Mouse (Mus musculus): ENCODE measurements around the gene Usp16. TPM values are rescaled to one million over a fixed set of nuclear protein-coding genes. Genes with fewer than 3 reads are reported as not detected.

The Usp16 gene
- 48.6 and 50.4 TPM in 2 replicates for polyA plus RNA-seq (2011; ENCODE audit: insufficient read depth, insufficient read length, low read depth, missing spikeins)

GRCm38 (mm10) chr16:87454419-87455179 is at the start of gene Usp16:
Gene Usp16 (plus strand): TSS chr16:87454703.
- no peak within 1 kb of the TSS for H3K27ac ChIP-seq (ENCODE audit: insufficient read depth, low read length)

DNA sequence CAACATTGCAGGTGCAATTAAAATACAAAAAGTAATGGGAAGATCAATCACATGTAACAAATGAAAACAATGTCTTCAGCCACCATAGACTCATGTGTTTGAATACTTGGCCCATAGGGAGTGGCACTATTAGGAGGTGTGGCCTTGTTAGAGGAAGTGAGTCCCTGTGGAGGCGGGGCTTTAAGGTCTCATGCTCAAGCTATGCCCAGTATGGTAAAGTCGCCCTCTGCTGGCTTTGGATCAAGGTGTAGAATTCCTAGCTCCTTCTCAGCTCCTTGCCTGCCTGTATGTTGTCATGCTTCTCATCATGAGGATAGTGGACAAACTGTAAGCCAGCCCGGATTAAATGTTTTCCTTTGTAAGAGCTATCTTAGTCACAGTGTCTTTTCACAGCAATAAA is 49.5 kb upstream of the Usp16 start:
- H3K9me3 ChIP-seq (replicated peaks; ENCODE audit: control insufficient read depth, insufficient read depth, low read length, poor library complexity, severe bottlenecking) = no peaks in the 10 kb centered on the region
- no peak for TF ChIP-seq POLR2A (IDR thresholded peaks at IDR 0.05; ENCODE audit: insufficient read depth, low read length)
- peak; percentile 34 for TF ChIP-seq CTCF (IDR thresholded peaks at IDR 0.05; ENCODE audit: low read depth, low read length)
- no peak overlapping the region for H3K27ac ChIP-seq (ENCODE audit: insufficient read depth, low read length)
- no peaks in the 10 kb centered on the region for H3K4me1 ChIP-seq (ENCODE audit: control insufficient read depth, insufficient read depth, low read length)
- H3K9ac ChIP-seq (ENCODE audit: low read depth, poor library complexity, severe bottlenecking) = no peak overlapping the region
- no peak overlapping the region for H3K4me3 ChIP-seq (ENCODE audit: low read depth, low read length)
- peaks cover 20% of the 10 kb centered on the region for H3K36me3 ChIP-seq (ENCODE audit: control insufficient read depth, insufficient read depth, low read length, poor library complexity, severe bottlenecking)
- no peaks in the 10 kb centered on the region for H3K27me3 ChIP-seq (ENCODE audit: control insufficient read depth, insufficient read depth, low read length, poor library complexity, severe bottlenecking)

More at GRCm38 (mm10) chr16:87454419-87455179, at the start of gene Usp16:
- Histone ChIP-seq H3K9ac (ENCODE audit: low read depth, poor library complexity, severe bottlenecking) (peak within 1 kb of the TSS; percentile 79), H3K4me1 (ENCODE audit: control insufficient read depth, insufficient read depth, low read length) (no peaks in the 10 kb centered on the region), H3K4me3 (ENCODE audit: low read depth, low read length) (peak within 1 kb of the TSS; percentile 82), H3K27me3 (ENCODE audit: control insufficient read depth, insufficient read depth, low read length, poor library complexity, severe bottlenecking) (no peaks in the 10 kb centered on the region), H3K9me3 (replicated peaks; ENCODE audit: control insufficient read depth, insufficient read depth, low read length, poor library complexity, severe bottlenecking) (no peaks in the 10 kb centered on the region), H3K36me3 (ENCODE audit: control insufficient read depth, insufficient read depth, low read length, poor library complexity, severe bottlenecking) (no peaks in the 10 kb centered on the region)
- TF ChIP-seq EP300 (IDR thresholded peaks at IDR 0.05; ENCODE audit: insufficient read depth, low read depth, low read length) (no peak), POLR2A (IDR thresholded peaks at IDR 0.05; ENCODE audit: insufficient read depth, low read length) (no peak), CTCF (IDR thresholded peaks at IDR 0.05; ENCODE audit: low read depth, low read length) (no peak)

DNA sequence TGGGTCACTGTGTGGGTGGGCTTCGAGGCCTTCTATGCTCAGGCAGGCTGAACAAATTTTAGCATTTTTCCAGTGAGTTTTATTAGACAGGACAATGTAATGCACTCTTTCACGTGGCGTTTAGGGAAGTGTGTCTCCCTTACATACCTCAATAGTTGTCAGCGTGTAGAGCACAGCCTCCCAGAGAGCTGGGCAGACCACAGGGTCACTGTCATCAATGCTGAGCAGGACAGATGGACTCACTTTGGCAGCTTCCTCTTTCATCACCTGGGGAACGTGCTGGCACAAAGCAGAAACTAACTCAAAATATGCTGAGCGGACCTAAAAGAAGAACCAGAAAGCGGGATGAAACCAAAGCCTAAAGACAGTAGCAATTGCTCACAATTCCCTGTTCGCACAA is 33.8 kb upstream of the Usp16 start:
- H3K9ac ChIP-seq (ENCODE audit: low read depth, poor library complexity, severe bottlenecking) = no peak overlapping the region
- peaks cover 44% of the 10 kb centered on the region for H3K36me3 ChIP-seq (ENCODE audit: control insufficient read depth, insufficient read depth, low read length, poor library complexity, severe bottlenecking)
- no peak overlapping the region for H3K4me3 ChIP-seq (ENCODE audit: low read depth, low read length)
- H3K4me1 ChIP-seq (ENCODE audit: control insufficient read depth, insufficient read depth, low read length) = no peaks in the 10 kb centered on the region
- TF ChIP-seq CTCF (IDR thresholded peaks at IDR 0.05; ENCODE audit: low read depth, low read length) (no peak), EP300 (IDR thresholded peaks at IDR 0.05; ENCODE audit: insufficient read depth, low read depth, low read length) (no peak), POLR2A (IDR thresholded peaks at IDR 0.05; ENCODE audit: insufficient read depth, low read length) (no peak)
- H3K27ac ChIP-seq (ENCODE audit: insufficient read depth, low read length) = no peak overlapping the region
- H3K9me3 ChIP-seq (replicated peaks; ENCODE audit: control insufficient read depth, insufficient read depth, low read length, poor library complexity, severe bottlenecking) = no peaks in the 10 kb centered on the region
- no peaks in the 10 kb centered on the region for H3K27me3 ChIP-seq (ENCODE audit: control insufficient read depth, insufficient read depth, low read length, poor library complexity, severe bottlenecking)

- no peak overlapping the region for H3K4me3 ChIP-seq (ENCODE audit: low read depth, low read length)
- no peak overlapping the region for H3K9ac ChIP-seq (ENCODE audit: low read depth, poor library complexity, severe bottlenecking)
- no peak overlapping the region for H3K27ac ChIP-seq (ENCODE audit: insufficient read depth, low read length)
- no peaks in the 10 kb centered on the region for H3K4me1 ChIP-seq (ENCODE audit: control insufficient read depth, insufficient read depth, low read length)
- TF ChIP-seq EP300 (IDR thresholded peaks at IDR 0.05; ENCODE audit: insufficient read depth, low read depth, low read length) = no peak
- TF ChIP-seq CTCF (IDR thresholded peaks at IDR 0.05; ENCODE audit: low read depth, low read length) = no peak
- no peak for TF ChIP-seq POLR2A (IDR thresholded peaks at IDR 0.05; ENCODE audit: insufficient read depth, low read length)
- H3K27me3 ChIP-seq (ENCODE audit: control insufficient read depth, insufficient read depth, low read length, poor library complexity, severe bottlenecking) = no peaks in the 10 kb centered on the region
- H3K9me3 ChIP-seq (replicated peaks; ENCODE audit: control insufficient read depth, insufficient read depth, low read length, poor library complexity, severe bottlenecking) = no peaks in the 10 kb centered on the region
- peaks cover 16% of the 10 kb centered on the region; the same call in 1 of the 2 replicates for H3K36me3 ChIP-seq (ENCODE audit: control insufficient read depth, insufficient read depth, low read length, poor library complexity, severe bottlenecking)
These were observed 27.0 kb upstream of the Usp16 start for GRCm38 (mm10) chr16:87427516-87427915.

DNA sequence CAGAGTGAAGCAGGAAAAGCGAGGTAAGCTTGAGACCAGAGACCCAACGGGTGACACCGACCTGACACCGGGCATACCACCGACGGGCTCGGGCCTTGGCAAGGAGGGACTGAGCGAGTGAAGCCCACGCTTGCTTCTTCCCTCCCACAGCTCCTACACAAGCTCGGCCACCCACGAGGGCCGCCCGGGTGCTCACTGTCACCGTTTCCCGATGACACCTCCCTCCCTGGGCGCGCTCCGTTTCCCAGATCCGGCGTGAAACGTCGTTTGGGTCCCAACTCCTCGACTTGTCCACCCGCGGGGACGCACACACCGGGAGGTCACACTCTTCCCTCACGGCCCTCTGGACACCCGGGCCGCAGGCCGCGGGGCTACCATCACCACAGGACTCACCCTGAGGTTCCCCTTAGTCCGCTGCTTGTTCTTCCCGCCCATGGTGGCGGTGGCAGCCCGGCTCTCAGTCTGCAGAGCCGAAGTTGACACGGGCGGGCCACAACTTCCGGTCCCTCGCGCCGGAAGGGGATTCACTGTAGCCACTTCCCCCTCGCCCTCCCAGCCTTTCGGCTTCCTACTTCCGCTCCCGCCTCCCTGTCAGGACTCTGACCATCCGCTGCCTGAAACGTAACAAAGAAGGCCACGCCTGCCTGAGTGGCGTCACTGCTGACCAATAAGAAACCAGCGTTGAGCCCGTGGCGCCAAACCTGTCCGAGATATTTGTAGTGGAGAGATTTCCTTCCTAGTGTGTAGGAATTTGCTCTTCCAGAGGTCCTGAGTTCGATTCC is 22.3 kb upstream of the Usp16 start, which contains the start of gene Ltn1:
Ltn1 (minus strand) TSS at position 580 of the 782 bp plus-strand sequence.
- Histone ChIP-seq H3K9me3 (replicated peaks; ENCODE audit: control insufficient read depth, insufficient read depth, low read length, poor library complexity, severe bottlenecking) (no peaks in the 10 kb centered on the region), H3K4me1 (ENCODE audit: control insufficient read depth, insufficient read depth, low read length) (no peaks in the 10 kb centered on the region), H3K9ac (ENCODE audit: low read depth, poor library complexity, severe bottlenecking) (peak within 1 kb of the TSS; percentile 71), H3K27me3 (ENCODE audit: control insufficient read depth, insufficient read depth, low read length, poor library complexity, severe bottlenecking) (no peaks in the 10 kb centered on the region), H3K36me3 (ENCODE audit: control insufficient read depth, insufficient read depth, low read length, poor library complexity, severe bottlenecking) (no peaks in the 10 kb centered on the region), H3K27ac (ENCODE audit: insufficient read depth, low read length) (no peak within 1 kb of the TSS), H3K4me3 (ENCODE audit: low read depth, low read length) (peak within 1 kb of the TSS; percentile 74)
- TF ChIP-seq EP300 (IDR thresholded peaks at IDR 0.05; ENCODE audit: insufficient read depth, low read depth, low read length) (no peak), POLR2A (IDR thresholded peaks at IDR 0.05; ENCODE audit: insufficient read depth, low read length) (no peak), CTCF (IDR thresholded peaks at IDR 0.05; ENCODE audit: low read depth, low read length) (no peak)
